Mouse (Mus musculus) ovary, adult 10 weeks (tissue): ENCODE measurements around the gene 9430097D07Rik. TPM values are rescaled to one million over a fixed set of nuclear protein-coding genes. Genes with fewer than 3 reads are reported as not detected.

Experiments
- polyA plus RNA-seq: library from polyadenylated mRNA; stranded (reverse); fragments of 350-450 nt; fragmentation: Illumina TruSeq; extraction: RNeasy Lipid Tissue Mini Kit (QIAGEN cat#74804); gene quantifications from one replicate; pipeline ENCODE4 v1.2.3, GENCODE M21; 2014

The 9430097D07Rik gene
- not detected for polyA plus RNA-seq

GRCm38 (mm10) chr2:32575586-32576160, at the start of gene 9430097D07Rik:
Gene 9430097D07Rik (minus strand): TSS chr2:32575684.

DNA sequence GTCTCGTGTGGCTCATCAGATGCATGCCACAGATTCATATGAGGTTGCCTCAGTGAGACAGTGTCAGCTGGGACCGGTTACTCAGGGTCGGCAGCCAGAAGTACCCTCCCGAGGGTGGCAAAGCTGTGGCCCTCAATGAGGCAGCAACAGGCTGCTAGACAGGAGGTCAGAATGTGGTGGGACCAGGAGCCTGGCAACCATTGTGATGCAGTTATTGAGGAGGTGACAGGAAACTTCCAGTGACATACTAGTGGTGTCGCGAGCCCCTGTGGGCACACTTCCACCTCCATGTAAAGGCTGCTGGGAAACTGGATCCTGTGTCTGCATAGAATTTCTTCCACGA, 46.0 kb upstream of the 9430097D07Rik start, which contains the start of gene Ak1:
Gene Ak1, plus strand, starts transcription at position 242 of the 343 bp plus-strand sequence.

GRCm38 (mm10) chr2:32599409-32599808, 23.9 kb upstream of the 9430097D07Rik start, which contains the start of gene St6galnac6:
Gene St6galnac6 (plus strand): TSS chr2:32599709.

GRCm38 (mm10) chr2:32586871-32587351, 11.4 kb upstream of the 9430097D07Rik start, which contains the start of gene St6galnac4:
Gene St6galnac4 (plus strand): TSS chr2:32587095.

DNA sequence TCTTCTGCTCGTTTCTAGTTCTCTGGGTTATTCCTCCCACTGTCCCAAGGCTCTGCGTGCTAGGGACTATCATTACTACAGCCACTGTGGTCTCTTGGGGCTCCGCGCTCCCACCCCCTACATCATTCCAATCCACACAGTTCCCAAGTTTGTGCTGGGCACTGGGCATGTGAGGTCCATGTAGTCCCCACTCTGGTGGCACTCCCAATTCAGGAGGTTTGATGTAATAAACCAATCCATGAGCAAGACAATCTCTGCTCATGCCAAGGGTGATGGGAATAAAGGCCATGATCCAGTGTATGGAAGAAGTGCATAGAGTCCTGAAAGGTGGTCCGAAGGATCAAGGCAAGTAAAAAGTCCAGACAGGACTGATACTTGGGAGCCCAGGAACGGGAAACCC, 987 bp downstream of the 9430097D07Rik start, which contains the start of gene Pip5kl1:
Gene Pip5kl1, plus strand, starts transcription at position 301 of the 400 bp plus-strand sequence.

DNA sequence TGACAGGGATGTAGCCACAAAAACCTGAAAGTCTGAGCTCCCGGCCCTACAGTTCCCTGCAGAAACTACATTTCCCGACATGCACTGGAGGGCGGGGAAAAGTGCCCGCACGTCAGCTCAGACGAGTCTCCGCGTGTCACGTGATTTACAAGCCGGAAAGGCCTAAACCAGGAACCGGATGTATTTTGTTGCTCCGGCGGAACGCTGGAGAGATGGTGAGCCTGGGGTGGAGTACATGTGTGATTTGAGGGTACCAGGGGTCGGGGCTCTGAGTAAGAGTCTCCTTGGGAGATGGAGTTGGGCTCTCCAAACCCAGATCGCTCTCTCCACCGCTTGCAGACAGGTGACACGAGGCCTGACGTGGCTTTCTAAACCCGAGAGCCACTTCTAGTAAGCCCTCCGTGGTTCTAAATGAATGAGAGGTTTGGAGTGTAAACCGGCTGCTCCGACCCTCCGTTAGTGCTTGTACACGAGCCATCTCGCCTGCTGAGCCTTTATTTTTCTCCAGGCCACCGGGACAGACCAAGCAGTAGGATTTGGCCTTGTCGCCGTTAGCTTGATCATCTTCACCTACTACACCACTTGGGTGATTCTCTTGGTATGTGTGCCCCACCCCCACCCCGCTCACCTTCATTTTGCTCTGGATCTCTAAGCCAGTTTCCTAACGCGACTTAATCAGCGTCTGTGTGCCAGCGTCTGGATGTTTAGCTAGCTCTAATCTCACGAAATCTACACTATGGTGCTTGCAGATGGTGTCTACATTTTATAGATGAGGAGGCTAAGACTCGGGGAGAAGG, 4.6 kb downstream of the 9430097D07Rik start, which contains the start of gene Dpm2:
Gene Dpm2, plus strand, starts transcription at position 161 of the 797 bp plus-strand sequence.

GRCm38 (mm10) chr2:32534733-32535471, 40.6 kb downstream of the 9430097D07Rik start, which contains the start of gene Fam102a:
Gene Fam102a (plus strand): TSS chr2:32535332.

Other genes with a start within 250 kb of the 9430097D07Rik start
- 4.8 TPM for gene Ciz1, start 223.4 kb downstream of the 9430097D07Rik start, polyA plus RNA-seq
- gene Dnm1, start 222.3 kb downstream of the 9430097D07Rik start, polyA plus RNA-seq: 1.4 TPM
- gene 1110008P14Rik, start 193.7 kb downstream of the 9430097D07Rik start, polyA plus RNA-seq: 1.7 TPM
- gene Lcn2, start 187.4 kb downstream of the 9430097D07Rik start, polyA plus RNA-seq: 5.6 TPM
- 1.9 TPM for gene Ptges2, start 179.8 kb downstream of the 9430097D07Rik start, polyA plus RNA-seq
- gene Naif1, start 125.2 kb downstream of the 9430097D07Rik start, polyA plus RNA-seq: 0.83 TPM
- 1.1 TPM for gene Slc25a25, start 124.2 kb downstream of the 9430097D07Rik start, polyA plus RNA-seq
- 4.4 TPM for gene Fam102a, start 40.4 kb downstream of the 9430097D07Rik start, polyA plus RNA-seq
- gene Dpm2, start 4.8 kb downstream of the 9430097D07Rik start, polyA plus RNA-seq: 3.4 TPM
- gene Pip5kl1, start 887 bp downstream of the 9430097D07Rik start, polyA plus RNA-seq: not detected
- gene St6galnac4, start 11.4 kb upstream of the 9430097D07Rik start, polyA plus RNA-seq: 1.8 TPM
- gene St6galnac6, start 24.0 kb upstream of the 9430097D07Rik start, polyA plus RNA-seq: 2.8 TPM
- 1.8 TPM for gene Ak1, start 46.1 kb upstream of the 9430097D07Rik start, polyA plus RNA-seq
- 1.1 TPM for gene Eng, start 70.9 kb upstream of the 9430097D07Rik start, polyA plus RNA-seq
- gene Fpgs, start 128.5 kb upstream of the 9430097D07Rik start, polyA plus RNA-seq: 1.2 TPM
- gene Cdk9, start 137.4 kb upstream of the 9430097D07Rik start, polyA plus RNA-seq: 61.4 TPM
- 0.14 TPM for gene Sh2d3c, start 145.4 kb upstream of the 9430097D07Rik start, polyA plus RNA-seq
- not detected for gene 6330409D20Rik, start 165.3 kb upstream of the 9430097D07Rik start, polyA plus RNA-seq
- gene Tor2a, start 181.6 kb upstream of the 9430097D07Rik start, polyA plus RNA-seq: 1.0 TPM
- gene Ttc16, start 199.9 kb upstream of the 9430097D07Rik start, polyA plus RNA-seq: 0.37 TPM
- not detected for gene Ptrh1, start 200.1 kb upstream of the 9430097D07Rik start, polyA plus RNA-seq
- gene Cfap157, start 208.7 kb upstream of the 9430097D07Rik start, polyA plus RNA-seq: not detected